Mouse (Mus musculus) hindbrain, embryonic 13.5 days (tissue): ENCODE results near the gene Timm50. TPM values are rescaled to one million over a fixed set of nuclear protein-coding genes. Genes with fewer than 3 reads are reported as not detected.

ENCODE experiments used
- ATAC-seq: fragments of 200-750 bp; cut with Nextera tagmentation; 2 replicates; pipeline ENCODE4 v1.8.0; 2017; ENCODE audit warnings: moderate TSS enrichment; ENCODE audit not compliant: low FRiP score
- H3K27ac ChIP-seq: fragments of 300-500 bp; sonication (generic); 2 replicates; pipeline ENCODE4 v1.5.1; 2015; ENCODE audit warnings: inconsistent platforms, mild to moderate bottlenecking, moderate library complexity
- H3K27me3 ChIP-seq: fragments of 300-500 bp; sonication (generic); 2 replicates; pipeline ENCODE4 v1.6.1; 2015; ENCODE audit warnings: mild to moderate bottlenecking, inconsistent platforms
- H3K36me3 ChIP-seq: fragments of 300-500 bp; sonication (generic); 2 replicates; pipeline ENCODE4 v1.6.1; 2015; ENCODE audit warnings: mild to moderate bottlenecking, inconsistent platforms
- H3K4me1 ChIP-seq: fragments of 300-500 bp; sonication (generic); replicated peaks from 2 replicates; pipeline ENCODE4 v1.6.1; 2015; ENCODE audit warnings: inconsistent platforms
- H3K4me2 ChIP-seq: fragments of 300-500 bp; sonication (generic); 2 replicates; pipeline ENCODE4 v1.6.1; 2015; ENCODE audit warnings: inconsistent platforms, mild to moderate bottlenecking, moderate library complexity
- H3K4me3 ChIP-seq: fragments of 300-500 bp; sonication (generic); 2 replicates; pipeline ENCODE4 v1.5.1; 2015; ENCODE audit warnings: mild to moderate bottlenecking, inconsistent platforms
- H3K9ac ChIP-seq: fragments of 300-500 bp; sonication (generic); 2 replicates; pipeline ENCODE4 v1.6.1; 2015; ENCODE audit warnings: mild to moderate bottlenecking, inconsistent platforms
- H3K9me3 ChIP-seq: fragments of 300-500 bp; sonication (generic); 2 replicates; pipeline ENCODE4 v1.6.1; 2016; ENCODE audit warnings: inconsistent platforms
- WGBS: fragments of 180-500 bp; shearing (Covaris S2); methylation state at CpG from one replicate; pipeline ENCODE4 v1.1.7; 2015; 5-methylcytosine and 5-hydroxymethylcytosine counted together
- polyA plus RNA-seq: library from polyadenylated mRNA; unstranded; fragments of >200 nt; fragmentation: Nextera tagmentation; extraction: Ambion mirVana; gene quantifications from 2 replicates; pipeline ENCODE4 v1.2.1, GENCODE M21; 2015

The Timm50 gene
- polyA plus RNA-seq, 1 experiment from 2014 or later = 134 TPM

DNA sequence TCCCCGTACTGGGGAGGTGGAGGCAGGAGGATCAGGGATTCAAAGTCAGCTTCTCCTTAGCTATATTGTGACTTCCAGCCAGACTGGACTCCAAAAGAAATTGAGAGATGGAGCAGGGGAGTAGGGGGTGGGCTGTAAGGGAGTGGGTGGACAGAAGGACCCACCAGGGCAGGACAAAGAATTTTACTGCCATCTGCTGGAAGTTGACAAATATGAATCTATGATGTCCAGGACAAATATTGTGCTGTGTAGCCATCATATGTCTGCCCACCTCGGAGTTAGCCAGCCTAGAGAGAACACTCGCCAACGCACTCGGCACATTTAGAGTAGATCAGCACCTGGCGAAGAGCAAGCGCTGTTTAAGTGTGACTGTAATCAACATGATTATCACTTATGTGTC lies 36.7 kb upstream of the Timm50 start:
- no peak overlapping the region for H3K4me3 ChIP-seq

DNA sequence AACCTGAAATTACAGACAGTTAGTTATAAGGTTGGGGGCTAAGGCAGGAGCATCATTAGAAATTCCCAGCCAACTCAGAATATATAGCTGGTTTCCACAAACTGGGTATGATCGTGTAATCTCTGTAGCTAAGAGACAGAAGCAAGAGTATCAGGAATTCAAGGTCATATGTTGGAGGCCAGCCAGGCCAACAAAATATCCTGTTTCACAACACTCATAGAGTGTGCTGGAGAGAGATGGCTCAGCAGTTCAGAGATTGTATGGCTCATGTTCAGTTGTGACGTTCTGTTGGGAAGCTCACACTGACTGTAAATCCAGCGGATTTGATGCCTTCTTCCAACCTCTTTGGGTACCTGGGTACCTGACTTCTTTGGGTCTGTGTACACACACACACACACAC lies 35.9 kb upstream of the Timm50 start:
- H3K27me3 ChIP-seq = no peaks in the 10 kb centered on the region

More for the DNA sequence above, 36.7 kb upstream of the Timm50 start:
- ATAC-seq = no peak
- H3K4me1 ChIP-seq = peaks cover 21% of the 10 kb centered on the region
- peaks cover 17% of the 10 kb centered on the region for H3K36me3 ChIP-seq
- H3K27me3 ChIP-seq = no peaks in the 10 kb centered on the region
- peak overlapping the region; percentile 13; the same call in 1 of the 2 replicates for H3K9ac ChIP-seq
- no peak overlapping the region for H3K4me2 ChIP-seq
- H3K27ac ChIP-seq = no peak overlapping the region
- H3K9me3 ChIP-seq = no peaks in the 10 kb centered on the region
- 87% methylated on average over 7 of the region's 7 CpGs for WGBS

DNA sequence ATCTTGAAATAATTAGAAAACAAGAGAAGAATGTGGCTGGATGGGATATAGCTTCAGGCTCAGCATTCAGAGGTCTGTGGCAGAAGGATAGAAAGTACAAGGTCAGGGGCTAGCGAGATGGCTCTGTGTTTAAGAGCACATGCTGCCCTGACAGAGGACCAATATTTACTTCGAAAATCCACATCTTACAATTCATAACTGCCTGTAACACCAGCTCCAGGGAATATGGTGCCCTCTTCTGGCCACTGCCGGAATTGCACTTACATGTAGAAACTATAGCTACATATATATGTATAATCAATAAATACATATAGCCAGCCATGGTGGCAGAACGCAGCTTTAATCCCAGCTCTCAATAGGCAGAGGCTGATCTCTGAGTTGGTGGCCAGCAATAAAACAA lies 32.8 kb upstream of the Timm50 start:
- H3K4me3 ChIP-seq = no peak overlapping the region
- no peak overlapping the region for H3K9ac ChIP-seq
- H3K27me3 ChIP-seq = no peaks in the 10 kb centered on the region
- no peak overlapping the region for H3K27ac ChIP-seq
- no peak for ATAC-seq
- 4% methylated on average over 4 of the region's 4 CpGs for WGBS
- H3K9me3 ChIP-seq = no peaks in the 10 kb centered on the region
- peaks cover 3% of the 10 kb centered on the region for H3K4me1 ChIP-seq
- H3K36me3 ChIP-seq = no peaks in the 10 kb centered on the region
- no peak overlapping the region for H3K4me2 ChIP-seq

More for the DNA sequence above, 35.9 kb upstream of the Timm50 start:
- ATAC-seq = no peak
- H3K4me3 ChIP-seq = no peak overlapping the region
- no peak overlapping the region for H3K9ac ChIP-seq
- H3K4me2 ChIP-seq = no peak overlapping the region
- WGBS = 85% methylated on average over 3 of the region's 3 CpGs
- no peaks in the 10 kb centered on the region for H3K9me3 ChIP-seq
- H3K4me1 ChIP-seq = peaks cover 21% of the 10 kb centered on the region
- peaks cover 8% of the 10 kb centered on the region for H3K36me3 ChIP-seq
- no peak overlapping the region for H3K27ac ChIP-seq

DNA sequence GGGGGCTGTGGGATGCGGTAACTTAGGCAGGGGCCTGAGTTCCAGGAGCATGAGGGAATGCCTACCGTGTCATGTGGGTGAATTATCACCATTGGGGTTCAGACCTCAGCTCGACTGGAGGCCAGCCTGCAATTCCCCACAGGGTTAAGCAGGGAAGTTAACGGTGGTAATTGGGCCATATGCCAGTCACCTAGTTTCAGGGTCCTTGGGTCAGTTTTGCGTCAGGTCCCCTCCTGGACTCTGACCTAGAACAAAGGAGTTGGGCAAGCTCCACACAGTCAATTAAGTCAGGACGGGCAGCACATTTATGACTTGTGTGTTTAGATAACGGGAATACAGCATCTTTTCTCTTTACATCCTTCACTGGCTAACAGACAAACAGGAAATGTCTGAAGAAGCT lies 29.5 kb upstream of the Timm50 start:
- Histone ChIP-seq H3K27me3 (no peaks in the 10 kb centered on the region), H3K4me1 (peaks cover 14% of the 10 kb centered on the region), H3K9ac (no peak overlapping the region), H3K27ac (no peak overlapping the region), H3K4me2 (no peak overlapping the region), H3K4me3 (no peak overlapping the region), H3K9me3 (no peaks in the 10 kb centered on the region), H3K36me3 (no peaks in the 10 kb centered on the region)
- no peak for ATAC-seq
- 51% methylated on average over 7 of the region's 7 CpGs for WGBS

DNA sequence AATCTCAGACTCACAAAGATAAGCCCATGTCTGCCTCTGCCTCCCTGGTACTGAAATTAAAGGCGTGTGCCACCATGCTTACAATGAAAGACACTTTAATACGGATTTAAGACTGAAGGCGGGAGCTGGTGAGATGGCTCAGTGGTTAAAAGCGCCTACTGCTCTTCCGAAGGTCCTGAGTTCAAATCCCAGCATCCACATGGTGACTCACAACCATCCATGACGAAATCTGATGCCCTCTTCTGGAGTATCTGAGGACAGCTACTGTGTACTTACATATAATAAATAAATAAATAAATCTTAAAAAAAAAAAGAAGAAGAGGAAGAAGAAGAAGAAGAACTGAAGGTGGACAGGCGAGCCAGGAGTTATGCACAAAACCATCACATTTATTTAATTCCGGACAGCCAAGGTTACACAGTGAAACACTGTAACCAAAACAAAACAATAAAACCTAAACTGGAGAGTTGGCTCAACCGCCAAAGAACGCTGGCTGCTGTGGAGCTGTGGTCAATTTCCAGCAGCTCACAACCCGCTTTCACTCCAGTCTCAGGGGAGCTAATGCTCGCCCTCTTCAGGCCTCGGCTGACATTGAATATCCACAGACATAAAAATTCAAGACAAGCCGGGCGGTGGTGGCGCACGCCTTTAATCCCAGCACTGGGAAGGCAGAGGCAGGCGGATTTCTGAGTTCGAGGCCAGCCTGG lies 27.5 kb upstream of the Timm50 start:
- WGBS = 80% methylated on average over 19 of the region's 19 CpGs

DNA sequence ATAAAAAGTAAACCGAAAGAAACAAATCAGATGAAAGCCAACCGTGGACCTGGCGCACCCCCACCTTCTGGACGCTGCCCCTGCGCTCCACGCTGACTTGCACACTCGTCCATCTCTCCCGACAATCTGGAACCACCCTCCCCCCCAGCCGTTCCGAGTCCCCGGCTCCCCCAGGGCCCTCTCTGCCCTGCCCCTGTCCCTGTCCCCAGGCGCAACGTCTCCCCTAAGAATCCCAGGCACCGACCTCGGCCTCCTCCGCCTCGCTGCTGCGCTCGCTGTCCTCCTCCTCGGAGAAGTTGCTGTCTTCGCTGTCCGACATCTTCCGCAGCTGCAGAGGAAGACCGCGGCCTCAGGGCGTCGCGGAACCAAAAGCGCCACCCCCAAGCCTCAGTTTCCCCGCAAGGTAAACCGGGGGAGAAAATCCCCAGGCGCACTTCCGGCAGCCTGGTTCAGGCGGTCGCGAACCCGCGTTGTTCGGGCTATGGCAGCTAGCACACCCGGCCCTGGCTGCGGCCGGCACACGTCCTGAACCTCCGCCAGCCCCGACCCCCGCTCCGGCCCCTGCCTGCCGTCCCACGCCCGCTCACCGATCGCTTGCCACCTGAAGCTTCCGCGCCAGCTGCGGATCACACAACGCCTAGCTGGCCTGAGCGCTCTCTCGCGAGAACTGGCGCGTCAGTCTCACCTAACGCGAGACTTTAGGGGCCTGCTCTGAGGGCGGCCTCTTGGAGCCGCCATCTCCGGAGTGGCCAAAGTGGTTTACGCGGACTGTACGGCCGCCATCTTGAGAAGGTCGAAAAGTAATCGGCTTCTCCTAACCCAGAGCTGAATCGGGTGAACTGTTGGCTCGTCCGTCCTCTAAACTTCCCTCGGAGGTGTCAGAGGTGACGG lies 26.5 kb upstream of the Timm50 start, which contains the start of gene Supt5:
TSS of gene Supt5 (minus strand) at position 639 of the 891 bp plus-strand sequence.
- peak; percentile 98 for ATAC-seq
- H3K4me2 ChIP-seq = peak within 1 kb of the TSS; percentile 84
- H3K27ac ChIP-seq = peak within 1 kb of the TSS; percentile 88
- peaks cover 31% of the 10 kb centered on the region for H3K4me1 ChIP-seq
- under 1% methylated on average over 77 of the region's 77 CpGs for WGBS
- peak within 1 kb of the TSS; percentile 97 for H3K9ac ChIP-seq
- H3K27me3 ChIP-seq = no peaks in the 10 kb centered on the region
- peaks cover 8% of the 10 kb centered on the region; the same call in 1 of the 2 replicates for H3K36me3 ChIP-seq
- peak within 1 kb of the TSS; percentile 96 for H3K4me3 ChIP-seq
- H3K9me3 ChIP-seq = no peaks in the 10 kb centered on the region

More for the DNA sequence above, 27.5 kb upstream of the Timm50 start:
- Histone ChIP-seq H3K9me3 (no peaks in the 10 kb centered on the region), H3K27me3 (no peaks in the 10 kb centered on the region), H3K4me3 (peak overlapping the region; percentile 96), H3K27ac (peak overlapping the region; percentile 88), H3K9ac (0 out of 2 replicates have a peak overlapping the region, but pooled peaks have one; percentile 64), H3K4me2 (peak overlapping the region; percentile 84), H3K4me1 (peaks cover 31% of the 10 kb centered on the region), H3K36me3 (peaks cover 8% of the 10 kb centered on the region; the same call in 1 of the 2 replicates)
- ATAC-seq = no peak; the same call in 1 of the 2 replicates

DNA sequence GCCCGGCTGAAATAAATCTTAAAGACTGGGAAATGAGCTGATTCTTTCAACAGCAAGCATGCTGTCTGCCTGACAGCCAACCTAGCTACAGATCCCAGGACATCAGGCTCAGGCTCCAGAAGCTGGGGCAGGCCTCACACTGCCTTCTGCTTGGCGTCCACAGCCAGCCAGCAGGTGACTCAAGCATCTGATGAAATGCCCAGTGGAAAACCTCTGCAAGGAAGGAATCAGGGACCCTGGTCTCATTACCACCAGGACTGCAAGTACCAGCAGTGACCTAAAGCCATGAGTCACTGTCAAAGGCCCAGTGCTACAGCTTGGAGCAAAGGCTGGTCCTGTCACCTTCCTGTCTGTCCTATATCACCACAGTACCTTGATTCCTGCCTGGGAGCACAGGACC lies 23.6 kb upstream of the Timm50 start:
- Histone ChIP-seq H3K27me3 (no peaks in the 10 kb centered on the region), H3K4me1 (peaks cover 31% of the 10 kb centered on the region), H3K4me2 (no peak overlapping the region), H3K27ac (no peak overlapping the region), H3K4me3 (no peak overlapping the region), H3K36me3 (peaks cover 19% of the 10 kb centered on the region), H3K9me3 (no peaks in the 10 kb centered on the region), H3K9ac (0 out of 2 replicates have a peak overlapping the region, but pooled peaks have one; percentile 24)
- WGBS = 93% methylated on average over 2 of the region's 2 CpGs
- no peak for ATAC-seq

DNA sequence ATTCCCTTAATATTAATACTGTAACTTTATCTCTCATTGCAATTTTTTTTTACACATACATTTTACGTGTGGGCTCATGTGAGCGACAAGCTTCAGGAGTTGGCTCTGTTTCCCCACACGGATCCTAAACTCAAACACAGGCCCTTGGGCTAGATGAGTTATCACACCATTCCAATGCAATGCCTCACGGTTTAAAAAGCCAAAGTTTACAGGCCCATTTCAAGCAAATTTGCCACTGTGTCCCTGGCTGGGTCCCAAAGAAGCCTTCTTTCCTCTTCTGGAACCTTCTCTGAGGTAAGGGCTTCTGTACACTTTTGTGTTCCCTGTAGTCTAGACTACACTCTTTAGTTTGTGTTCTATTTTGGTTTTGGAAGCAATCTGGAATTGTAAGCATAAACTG lies 22.7 kb upstream of the Timm50 start:
- Histone ChIP-seq H3K4me3 (no peak overlapping the region), H3K36me3 (peaks cover 29% of the 10 kb centered on the region), H3K9me3 (no peaks in the 10 kb centered on the region), H3K27me3 (no peaks in the 10 kb centered on the region), H3K4me2 (no peak overlapping the region), H3K27ac (no peak overlapping the region), H3K9ac (no peak overlapping the region), H3K4me1 (peaks cover 31% of the 10 kb centered on the region)
- 93% methylated on average over 4 of the region's 4 CpGs for whole genome bisulfite sequencing
- no peak for ATAC-seq

DNA sequence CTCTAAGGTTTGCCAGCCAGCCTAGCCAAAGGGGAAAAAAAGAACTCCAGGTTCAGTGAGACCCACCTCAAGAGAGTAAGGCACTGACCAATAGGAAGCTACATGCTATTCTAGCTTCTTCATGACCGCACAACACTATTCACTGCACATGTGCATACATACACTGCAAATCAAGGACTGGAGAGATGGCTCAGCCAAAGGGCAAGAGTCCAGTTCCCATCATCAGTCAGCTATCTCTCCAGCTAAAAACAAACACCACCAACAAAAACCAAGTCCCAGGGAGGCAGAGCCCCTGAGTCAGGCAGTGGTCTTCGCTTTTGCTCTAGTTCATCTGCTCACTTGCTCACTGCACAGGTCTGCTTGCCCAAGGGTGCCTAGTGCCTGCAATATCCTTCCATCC lies 16.4 kb upstream of the Timm50 start:
- no peak overlapping the region for H3K9ac ChIP-seq
- 98% methylated on average over 2 of the region's 2 CpGs for WGBS
- no peak overlapping the region for H3K4me2 ChIP-seq
- no peak overlapping the region for H3K4me3 ChIP-seq
- ATAC-seq = no peak
- H3K36me3 ChIP-seq = peaks cover 83% of the 10 kb centered on the region
- H3K27ac ChIP-seq = no peak overlapping the region
- H3K4me1 ChIP-seq = no peaks in the 10 kb centered on the region
- H3K9me3 ChIP-seq = no peaks in the 10 kb centered on the region
- no peaks in the 10 kb centered on the region for H3K27me3 ChIP-seq

DNA sequence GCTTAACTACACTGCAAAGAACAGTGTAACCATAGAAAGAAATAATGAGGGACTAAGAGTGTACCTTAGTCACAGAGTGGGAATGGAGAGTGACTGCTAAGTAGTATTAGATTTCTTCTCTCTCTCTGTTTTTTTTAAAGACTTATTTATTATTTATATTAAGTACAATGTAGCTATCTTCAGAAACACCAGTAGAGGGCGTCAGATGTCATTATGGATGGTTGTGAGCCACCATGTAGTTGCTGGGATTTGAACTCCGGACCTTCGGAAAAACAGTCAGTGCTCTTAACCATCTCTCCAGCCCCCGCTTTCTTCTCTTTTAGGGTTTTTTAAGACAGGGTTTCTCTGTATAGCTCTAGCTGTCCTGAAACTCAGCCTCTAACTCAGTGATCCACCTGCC lies 14.6 kb upstream of the Timm50 start:
- H3K36me3 ChIP-seq = peaks cover 99% of the 10 kb centered on the region
- WGBS = 78% methylated on average over 4 of the region's 4 CpGs
- no peak overlapping the region for H3K4me3 ChIP-seq
- no peaks in the 10 kb centered on the region for H3K27me3 ChIP-seq
- H3K4me1 ChIP-seq = no peaks in the 10 kb centered on the region
- ATAC-seq = no peak
- no peak overlapping the region for H3K9ac ChIP-seq
- H3K27ac ChIP-seq = no peak overlapping the region
- no peaks in the 10 kb centered on the region for H3K9me3 ChIP-seq
- H3K4me2 ChIP-seq = no peak overlapping the region

DNA sequence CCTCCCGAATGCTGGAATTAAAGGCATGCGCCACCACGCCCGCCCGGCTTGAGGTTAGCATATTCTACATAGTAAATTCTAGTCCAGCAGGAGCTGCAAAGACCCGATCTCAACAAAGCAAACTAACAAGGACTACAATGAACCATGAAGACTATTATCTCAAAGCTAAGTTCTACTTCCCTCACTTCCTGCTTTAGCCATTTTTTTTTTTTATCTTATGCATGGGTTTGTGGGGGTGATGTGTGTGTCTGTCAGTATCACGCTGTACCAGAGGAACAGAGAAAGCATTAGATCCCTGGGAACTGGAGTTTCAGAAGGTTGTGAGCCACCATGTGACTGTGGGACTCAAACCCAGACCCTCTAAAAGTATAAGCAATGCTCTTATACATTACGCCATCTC lies 13.4 kb upstream of the Timm50 start:
- no peak overlapping the region for H3K27ac ChIP-seq
- no peak overlapping the region for H3K4me2 ChIP-seq
- no peaks in the 10 kb centered on the region for H3K27me3 ChIP-seq
- no peak overlapping the region for H3K4me3 ChIP-seq
- no peak for ATAC-seq
- no peaks in the 10 kb centered on the region for H3K4me1 ChIP-seq
- 95% methylated on average over 8 of the region's 8 CpGs for WGBS
- no peak overlapping the region for H3K9ac ChIP-seq
- H3K9me3 ChIP-seq = no peaks in the 10 kb centered on the region
- peaks cover 99% of the 10 kb centered on the region for H3K36me3 ChIP-seq

DNA sequence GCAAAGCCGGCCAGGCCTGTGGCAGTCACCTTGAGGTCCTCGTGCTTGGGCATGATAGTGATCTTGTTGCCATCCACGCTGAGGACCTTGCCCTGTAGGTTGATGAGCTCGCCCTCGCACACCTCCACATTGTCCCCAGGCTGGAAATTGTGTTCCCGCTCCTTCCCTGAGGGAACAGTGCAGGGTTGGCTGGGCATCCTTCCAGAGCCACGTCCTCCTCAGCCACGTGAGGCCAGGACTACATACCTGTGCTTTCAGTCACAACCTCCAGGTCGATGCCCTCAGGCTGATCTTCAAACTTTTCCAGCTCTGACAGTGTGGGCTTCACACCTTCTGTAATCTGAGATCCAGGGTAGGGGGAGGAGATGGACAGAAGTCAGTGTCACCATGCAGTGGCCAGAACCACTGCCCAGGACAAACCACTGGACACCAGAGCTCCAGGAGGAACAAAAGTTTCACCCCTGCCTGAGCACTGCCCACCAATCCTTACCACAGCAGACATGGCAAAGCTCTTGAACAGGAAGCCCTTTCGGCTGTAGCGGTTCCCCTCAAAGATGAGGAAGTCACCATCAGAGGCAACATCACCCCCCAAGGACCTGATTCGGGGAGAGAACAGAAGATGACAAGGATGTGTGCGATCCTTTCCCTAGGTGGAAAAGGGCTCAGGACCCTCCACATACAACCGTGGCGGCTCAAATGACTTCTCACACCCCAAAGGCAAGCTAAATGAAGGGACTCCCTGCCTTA lies 10.3 kb upstream of the Timm50 start:
- Histone ChIP-seq H3K27ac (no peak overlapping the region), H3K27me3 (no peaks in the 10 kb centered on the region), H3K9me3 (no peaks in the 10 kb centered on the region), H3K36me3 (peaks cover 99% of the 10 kb centered on the region), H3K9ac (no peak overlapping the region), H3K4me2 (no peak overlapping the region), H3K4me1 (no peaks in the 10 kb centered on the region), H3K4me3 (no peak overlapping the region)
- ATAC-seq = no peak
- 95% methylated on average over 15 of the region's 15 CpGs for WGBS
